In genomic region chr10:62920766-62921156, GRCm38 (mm10) we compare ENCODE assay signal across 8 mouse cellular contexts. TPM values are rescaled to one million over a fixed set of nuclear protein-coding genes. Genes with fewer than 3 reads are reported as not detected.
DNase-seq lines count a peak whose midpoint lies in the region; ATAC-seq lines count a peak whose summit lies in the region.

No protein-coding gene starts in this region.

- H3K4me2 ChIP-seq in kidney, embryonic 15.5 days: peak overlapping the region; percentile 90
- H3K4me2 ChIP-seq in hindbrain, embryonic 15.5 days: peak overlapping the region; percentile 82
- H3K4me2 ChIP-seq in midbrain, embryonic 15.5 days: peak overlapping the region; percentile 90

- H3K27me3 ChIP-seq in kidney, embryonic 15.5 days: no peaks in the 10 kb centered on the region
- no peaks in the 10 kb centered on the region for H3K27me3 ChIP-seq in hindbrain, embryonic 15.5 days
- no peaks in the 10 kb centered on the region for H3K27me3 ChIP-seq in midbrain, embryonic 15.5 days (replicated peaks)

- no peak for DNase-seq in kidney, postnatal 14 days
- peak; percentile 28 for DNase-seq in c-Kit-positive CD71-positive TER-119-positive erythroid progenitor cells, embryonic 14.5 days (ENCODE audit: low spot score)
- no peak for DNase-seq in right cerebral cortex, postnatal 4 days
- DNase-seq in spleen, postnatal 36 days (ENCODE audit: low spot score in 2 of 2): no peak
- DNase-seq in ovary, postnatal 10 days (ENCODE audit: low spot score): no peak

- H3K9ac ChIP-seq in kidney, embryonic 15.5 days: peak overlapping the region; percentile 96
- peak overlapping the region; percentile 96 for H3K9ac ChIP-seq in hindbrain, embryonic 15.5 days
- H3K9ac ChIP-seq in midbrain, embryonic 15.5 days: peak overlapping the region; percentile 93

- H3K27ac ChIP-seq in kidney, embryonic 15.5 days: peak overlapping the region; percentile 91
- peak overlapping the region; percentile 93 for H3K27ac ChIP-seq in hindbrain, embryonic 15.5 days (replicated peaks)
- H3K27ac ChIP-seq in midbrain, embryonic 15.5 days: peak overlapping the region; percentile 92

- H3K4me1 ChIP-seq in kidney, embryonic 15.5 days: peaks cover 16% of the 10 kb centered on the region
- H3K4me1 ChIP-seq in hindbrain, embryonic 15.5 days (replicated peaks): peaks cover 16% of the 10 kb centered on the region
- peaks cover 18% of the 10 kb centered on the region for H3K4me1 ChIP-seq in midbrain, embryonic 15.5 days

- peak overlapping the region; percentile 100 for H3K4me3 ChIP-seq in kidney, embryonic 15.5 days (replicated peaks)
- peak overlapping the region; percentile 99 for H3K4me3 ChIP-seq in hindbrain, embryonic 15.5 days
- H3K4me3 ChIP-seq in midbrain, embryonic 15.5 days: peak overlapping the region; percentile 94

- no peaks in the 10 kb centered on the region for H3K9me3 ChIP-seq in kidney, embryonic 15.5 days (replicated peaks)
- H3K9me3 ChIP-seq in hindbrain, embryonic 15.5 days: no peaks in the 10 kb centered on the region
- no peaks in the 10 kb centered on the region for H3K9me3 ChIP-seq in midbrain, embryonic 15.5 days

- WGBS in kidney, embryonic 15.5 days: under 1% methylated on average over 29 of the region's 29 CpGs
- WGBS in hindbrain, embryonic 15.5 days: under 1% methylated on average over 28 of the region's 29 CpGs
- WGBS in midbrain, embryonic 15.5 days: under 1% methylated on average over 29 of the region's 29 CpGs

- no peaks in the 10 kb centered on the region for H3K36me3 ChIP-seq in kidney, embryonic 15.5 days
- no peaks in the 10 kb centered on the region for H3K36me3 ChIP-seq in hindbrain, embryonic 15.5 days
- no peaks in the 10 kb centered on the region for H3K36me3 ChIP-seq in midbrain, embryonic 15.5 days (replicated peaks)

- ATAC-seq in kidney, embryonic 15.5 days (replicated peaks; ENCODE audit: low FRiP score): peak; percentile 69
- peak; percentile 79 for ATAC-seq in hindbrain, embryonic 15.5 days (ENCODE audit: low FRiP score, low read depth)
- ATAC-seq in midbrain, embryonic 15.5 days (replicated peaks): peak; percentile 65

RNA-seq across cellular contexts. Expression of gene Slc25a16, which starts 0.3 kb away (rescaled TPM):
- 15.0 and 15.8 TPM in 2 replicates for polyA plus RNA-seq in kidney, embryonic 15.5 days (2015; fragmentation: Nextera tagmentation; extraction: Ambion mirVana)
- polyA plus RNA-seq in hindbrain, embryonic 15.5 days (2015; fragmentation: Nextera tagmentation; extraction: Ambion mirVana): 13.7 and 16.1 TPM in 2 replicates
- polyA plus RNA-seq in midbrain, embryonic 15.5 days (2015; fragmentation: Nextera tagmentation; extraction: Ambion mirVana): 13.9 and 14.3 TPM in 2 replicates

RNA-seq across cellular contexts. Expression of gene Tet1, which starts 12.0 kb away (rescaled TPM):
- 28.5 and 32.9 TPM in 2 replicates for polyA plus RNA-seq in kidney, embryonic 15.5 days (2015; fragmentation: Nextera tagmentation; extraction: Ambion mirVana)
- 35.1 and 37.7 TPM in 2 replicates for polyA plus RNA-seq in hindbrain, embryonic 15.5 days (2015; fragmentation: Nextera tagmentation; extraction: Ambion mirVana)
- 41.8 and 43.0 TPM in 2 replicates for polyA plus RNA-seq in midbrain, embryonic 15.5 days (2015; fragmentation: Nextera tagmentation; extraction: Ambion mirVana)

RNA-seq across cellular contexts. Expression of gene Dna2, which starts 26.1 kb away (rescaled TPM):
- 20.8 and 22.2 TPM in 2 replicates for polyA plus RNA-seq in kidney, embryonic 15.5 days (2015; fragmentation: Nextera tagmentation; extraction: Ambion mirVana)
- 3.6 and 4.0 TPM in 2 replicates for polyA plus RNA-seq in hindbrain, embryonic 15.5 days (2015; fragmentation: Nextera tagmentation; extraction: Ambion mirVana)
- 4.4 and 4.8 TPM in 2 replicates for polyA plus RNA-seq in midbrain, embryonic 15.5 days (2015; fragmentation: Nextera tagmentation; extraction: Ambion mirVana)

RNA-seq across cellular contexts. Expression of gene Rufy2, which starts 59.3 kb away (rescaled TPM):
- polyA plus RNA-seq in kidney, embryonic 15.5 days (2015; fragmentation: Nextera tagmentation; extraction: Ambion mirVana): 25.8 and 26.6 TPM in 2 replicates
- 58.5 and 61.9 TPM in 2 replicates for polyA plus RNA-seq in hindbrain, embryonic 15.5 days (2015; fragmentation: Nextera tagmentation; extraction: Ambion mirVana)
- 61.2 and 65.5 TPM in 2 replicates for polyA plus RNA-seq in midbrain, embryonic 15.5 days (2015; fragmentation: Nextera tagmentation; extraction: Ambion mirVana)
